Mouse (Mus musculus): ENCODE measurements around the gene Fam160a1. TPM values are rescaled to one million over a fixed set of nuclear protein-coding genes. Genes with fewer than 3 reads are reported as not detected.

The Fam160a1 gene
- polyA plus RNA-seq (2012; rRNA removed), result 0.25 and 0.99 TPM in 2 replicates

DNA sequence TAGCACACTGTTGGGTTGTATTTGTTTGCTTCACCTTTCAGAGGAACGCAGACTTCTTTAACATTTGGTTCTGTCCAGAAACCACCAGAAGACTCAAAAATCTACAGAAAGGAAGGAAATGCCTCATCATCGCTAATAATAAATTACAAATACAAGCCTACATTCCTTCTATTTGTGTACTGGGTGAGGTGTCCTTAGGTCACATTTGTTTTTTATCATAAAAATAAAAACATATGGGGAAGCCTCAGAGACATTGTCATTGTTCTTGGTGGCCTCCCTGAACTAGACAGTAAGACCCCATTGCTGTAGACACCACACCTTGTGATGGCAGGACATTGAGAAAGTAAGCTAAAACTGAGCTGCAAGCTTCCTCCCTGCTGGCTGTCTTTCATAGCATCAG, at the start of gene Fam160a1:
TSS of gene Fam160a1 (minus strand) at position 101 of the 400 bp plus-strand sequence.

Other genes starting within 250 kb of the Fam160a1 start
- gene Gatb, start 243.2 kb downstream of the Fam160a1 start, polyA plus RNA-seq (2012; rRNA removed), result 12.0 and 13.0 TPM in 2 replicates
- gene Glt28d2, start 70.2 kb upstream of the Fam160a1 start, polyA plus RNA-seq (2012; rRNA removed), result 0.02 and 0.22 TPM in 2 replicates
- 0.22 and 0.43 TPM in 2 replicates for gene Gm37240, start 70.2 kb upstream of the Fam160a1 start, polyA plus RNA-seq (2012; rRNA removed)
- gene Sh3d19, start 153.8 kb upstream of the Fam160a1 start, polyA plus RNA-seq (2012; rRNA removed), result 9.5 and 12.6 TPM in 2 replicates
- gene Prss48, start 185.2 kb upstream of the Fam160a1 start, polyA plus RNA-seq (2012; rRNA removed), result not detected in 2 replicates